Mouse (Mus musculus) G1E (cell line): ENCODE measurements around the gene Jmjd1c. TPM values are rescaled to one million over a fixed set of nuclear protein-coding genes. Genes with fewer than 3 reads are reported as not detected.
A peak's percentile ranks its signal among the peaks of the same experiment; 100 is the strongest.

Experiments
- ATAC-seq: 2 replicates; pipeline ENCODE4 v1.8.0; 2016; ENCODE audit warnings: mild to moderate bottlenecking; ENCODE audit not compliant: insufficient number of reproducible peaks, poor library complexity, low FRiP score, severe bottlenecking; ENCODE audit errors: extremely low read depth
- DNase-seq: peaks from one replicate; pipeline ENCODE4 v3.0.0; 2012; ENCODE audit warnings: low spot score
- H3K27me3 ChIP-seq: 2 replicates; pipeline ENCODE4 v1.6.1; 2012; ENCODE audit warnings: mild to moderate bottlenecking, low read length, inconsistent platforms; ENCODE audit not compliant: insufficient read depth
- H3K36me3 ChIP-seq: replicated peaks from 2 replicates; pipeline ENCODE3; 2012; ENCODE audit warnings: mild to moderate bottlenecking, inconsistent platforms
- H3K4me1 ChIP-seq: 2 replicates; pipeline ENCODE4 v1.6.1; 2012; ENCODE audit warnings: low read depth, low read length, inconsistent platforms, mixed read lengths; ENCODE audit not compliant: insufficient read depth
- H3K4me3 ChIP-seq: 2 replicates; pipeline ENCODE4 v1.5.1; 2012; ENCODE audit warnings: low read depth, mild to moderate bottlenecking, inconsistent platforms, low read length, moderate library complexity, mixed read lengths
- H3K9me3 ChIP-seq: replicated peaks from 2 replicates; pipeline ENCODE4 v1.6.1; 2012; ENCODE audit warnings: inconsistent platforms
- CTCF ChIP-seq: IDR thresholded peaks from 2 replicates; pipeline ENCODE4 v1.5.1; 2012; ENCODE audit warnings: low read depth, low read length, inconsistent platforms, mixed read lengths
- GATA1 ChIP-seq: IDR thresholded peaks from 2 replicates; pipeline ENCODE4 v1.6.1; 2012; ENCODE audit warnings: borderline replicate concordance, low read length, inconsistent platforms, mixed read lengths
- GATA2 ChIP-seq: IDR thresholded peaks from 2 replicates; pipeline ENCODE4 v1.6.1; 2012; ENCODE audit warnings: low read depth, low read length, inconsistent platforms, borderline replicate concordance
- POLR2AphosphoS5 ChIP-seq: IDR thresholded peaks from 2 replicates; pipeline ENCODE4 v1.6.1; 2012; ENCODE audit warnings: low read depth, low read length, inconsistent platforms; ENCODE audit not compliant: insufficient replicate concordance
- TAL1 ChIP-seq: conservative IDR thresholded peaks from 2 replicates; pipeline ENCODE4 v1.6.1; 2012; ENCODE audit warnings: low read depth, low read length, inconsistent platforms, mixed read lengths
- polyA plus RNA-seq: library from polyadenylated mRNA; stranded (reverse); fragments of >175 nt; gene quantifications from 2 replicates; pipeline ENCODE4 v1.2.3, GENCODE M21; 2012
- total RNA-seq, 2 experiments: library from RNA; stranded (forward) in 1 of 2; stranded (reverse) in 1 of 2; fragments of 200-1000 nt in 1 of 2; fragments of >200 nt in 1 of 2; fragmentation: Nextera tagmentation in 1 of 2; gene quantifications; 2 replicates each; pipeline ENCODE4 v1.2.3; 2014 to 2017

Jmjd1c gene
- total and polyA plus RNA-seq, 3 experiments, result 9.1 to 184 (median 102) TPM

- H3K4me1 ChIP-seq, result peaks cover 13% of the 10 kb centered on the region
- H3K9me3 ChIP-seq, result no peaks in the 10 kb centered on the region
- H3K27me3 ChIP-seq, result no peaks in the 10 kb centered on the region
- TF ChIP-seq GATA1, result no peak
- TF ChIP-seq TAL1, result no peak
- no peak for TF ChIP-seq CTCF
- TF ChIP-seq POLR2AphosphoS5, result no peak
- TF ChIP-seq GATA2, result no peak
- peaks cover 54% of the 10 kb centered on the region for H3K36me3 ChIP-seq
- H3K4me3 ChIP-seq, result no peak overlapping the region
- DNase-seq, result no peak
- no peak for ATAC-seq
Measured at GRCm38 (mm10) chr10:67213720-67214119, 117.8 kb downstream of the Jmjd1c start.

GRCm38 (mm10) chr10:67215133-67215532 is 119.2 kb downstream of the Jmjd1c start:
- peaks cover 14% of the 10 kb centered on the region for H3K4me1 ChIP-seq
- ATAC-seq (no peak), DNase-seq (no peak)
- no peak overlapping the region for H3K4me3 ChIP-seq
- peaks cover 63% of the 10 kb centered on the region for H3K36me3 ChIP-seq
- H3K9me3 ChIP-seq, result no peaks in the 10 kb centered on the region
- TF ChIP-seq CTCF (no peak), GATA2 (no peak), POLR2AphosphoS5 (no peak), GATA1 (no peak), TAL1 (no peak)
- no peaks in the 10 kb centered on the region for H3K27me3 ChIP-seq

- Histone ChIP-seq H3K4me3 (no peak overlapping the region), H3K36me3 (peaks cover 69% of the 10 kb centered on the region), H3K27me3 (no peaks in the 10 kb centered on the region), H3K9me3 (no peaks in the 10 kb centered on the region), H3K4me1 (peaks cover 23% of the 10 kb centered on the region)
- TF ChIP-seq TAL1 (no peak), POLR2AphosphoS5 (no peak), GATA1 (no peak), GATA2 (no peak), CTCF (no peak)
- ATAC-seq (no peak), DNase-seq (no peak)
Measured at GRCm38 (mm10) chr10:67216872-67217271, 120.9 kb downstream of the Jmjd1c start.

GRCm38 (mm10) chr10:67218873-67219565 is 123.1 kb downstream of the Jmjd1c start:
- H3K4me3 ChIP-seq, result no peak overlapping the region
- no peaks in the 10 kb centered on the region for H3K27me3 ChIP-seq
- H3K36me3 ChIP-seq, result peaks cover 76% of the 10 kb centered on the region
- H3K4me1 ChIP-seq, result peaks cover 32% of the 10 kb centered on the region
- no peak for DNase-seq
- H3K9me3 ChIP-seq, result no peaks in the 10 kb centered on the region
- ATAC-seq, result no peak
- TF ChIP-seq GATA1, result no peak
- TF ChIP-seq CTCF, result no peak
- no peak for TF ChIP-seq TAL1
- TF ChIP-seq POLR2AphosphoS5, result no peak
- no peak for TF ChIP-seq GATA2

GRCm38 (mm10) chr10:67220251-67220650 is 124.3 kb downstream of the Jmjd1c start:
- no peak for ATAC-seq

GRCm38 (mm10) chr10:67221284-67221683 is 125.4 kb downstream of the Jmjd1c start:
- ATAC-seq (peak; percentile 86), DNase-seq (no peak)
- H3K36me3 ChIP-seq, result peaks cover 88% of the 10 kb centered on the region
- no peaks in the 10 kb centered on the region for H3K9me3 ChIP-seq
- peaks cover 32% of the 10 kb centered on the region for H3K4me1 ChIP-seq
- H3K4me3 ChIP-seq, result no peak overlapping the region
- TF ChIP-seq TAL1 (no peak), CTCF (no peak), POLR2AphosphoS5 (no peak), GATA2 (no peak), GATA1 (no peak)
- no peaks in the 10 kb centered on the region for H3K27me3 ChIP-seq

More at GRCm38 (mm10) chr10:67220251-67220650, 124.3 kb downstream of the Jmjd1c start:
- TF ChIP-seq GATA1 (no peak), CTCF (no peak)
- Histone ChIP-seq H3K4me3 (no peak overlapping the region), H3K36me3 (peaks cover 80% of the 10 kb centered on the region), H3K9me3 (no peaks in the 10 kb centered on the region), H3K4me1 (peaks cover 32% of the 10 kb centered on the region), H3K27me3 (no peaks in the 10 kb centered on the region)
- DNase-seq, result no peak
